Comparison of ENCODE assay signal across 14 mouse cellular contexts in genomic region chr3:95025202-95025601, GRCm38 (mm10). TPM values are rescaled to one million over a fixed set of nuclear protein-coding genes. Genes with fewer than 3 reads are reported as not detected.
DNase-seq lines count a peak whose midpoint lies in the region; ATAC-seq and TF ChIP-seq lines count a peak whose summit lies in the region.
"Had no signal": no experiment of that assay in that cellular context is flagged by ENCODE, and none has a peak within 500 bp of the region (broad histone marks: within the 10 kb centered on the region; RNA-seq: fewer than 3 reads in every experiment).

No protein-coding gene starts in this region.

- peak overlapping the region; percentile 48 for H3K4me3 ChIP-seq in heart, embryonic 10.5 days
- no peak overlapping the region for H3K4me3 ChIP-seq in layer of hippocampus, adult 2 months
- H3K4me3 ChIP-seq in midbrain, embryonic 15.5 days: no peak overlapping the region
- H3K4me3 ChIP-seq in midbrain, postnatal 0 days (ENCODE audit: low read depth, low read length): no peak overlapping the region
- H3K4me3 ChIP-seq in liver, embryonic 14.5 days (ENCODE audit: insufficient read depth in 1 of 2, low read depth in 2 of 2, low read length in 2 of 2): no peak overlapping the region
- H3K4me3 ChIP-seq: gastrocnemius, adult 2 months had no signal

- DNase-seq in heart, embryonic 10.5 days (ENCODE audit: low spot score): peak; percentile 89
- DNase-seq in heart, adult 8-10 months (ENCODE audit: low spot score): no peak
- DNase-seq in layer of hippocampus, adult 2 months (ENCODE audit: low spot score in 2 of 2): no peak
- no peak for DNase-seq in layer of hippocampus, adult 9-10 months (ENCODE audit: low spot score)
- DNase-seq in midbrain, postnatal 0 days (ENCODE audit: low spot score): no peak
- no peak for DNase-seq in liver, embryonic 14.5 days (ENCODE audit: low read depth in 3 of 3, low spot score in 3 of 3)
- DNase-seq in frontal cortex, postnatal 25 days (ENCODE audit: low spot score in 2 of 2): no peak
- DNase-seq: cerebellum, adult 9-11 months; embryo, embryonic 11 days; thymus, adult 18-20 months had no signal

- no peak overlapping the region for H3K9ac ChIP-seq in midbrain, embryonic 15.5 days
- H3K9ac ChIP-seq in midbrain, postnatal 0 days (replicated peaks; ENCODE audit: low read length, poor library complexity, severe bottlenecking): no peak overlapping the region
- no peak overlapping the region; the same call in none of the 2 replicates for H3K9ac ChIP-seq in liver, embryonic 14.5 days (replicated peaks)

- no peaks in the 10 kb centered on the region for H3K27me3 ChIP-seq in heart, embryonic 10.5 days (ENCODE audit: insufficient read depth, poor library complexity, severe bottlenecking)
- no peaks in the 10 kb centered on the region for H3K27me3 ChIP-seq in midbrain, embryonic 15.5 days (replicated peaks)
- H3K27me3 ChIP-seq in midbrain, postnatal 0 days (ENCODE audit: insufficient read depth, low read length): no peaks in the 10 kb centered on the region
- H3K27me3 ChIP-seq in liver, embryonic 14.5 days (ENCODE audit: control insufficient read depth, insufficient read depth, low read length): no peaks in the 10 kb centered on the region
- H3K27me3 ChIP-seq: Patski had no signal

- peak overlapping the region; percentile 83 for H3K27ac ChIP-seq in heart, embryonic 10.5 days
- H3K27ac ChIP-seq in layer of hippocampus, adult 2 months: peak overlapping the region; percentile 88
- H3K27ac ChIP-seq in midbrain, embryonic 15.5 days: no peak overlapping the region
- H3K27ac ChIP-seq in midbrain, postnatal 0 days (ENCODE audit: low read depth, low read length): no peak overlapping the region
- no peak overlapping the region for H3K27ac ChIP-seq in liver, embryonic 14.5 days

- TF ChIP-seq CTCF in layer of hippocampus, adult 2 months (conservative IDR thresholded peaks at IDR 0.05): no peak
- no peak for TF ChIP-seq CTCF in midbrain, postnatal 0 days (IDR thresholded peaks at IDR 0.05)
- TF ChIP-seq CTCF in liver, embryonic 14.5 days (IDR thresholded peaks at IDR 0.05; ENCODE audit: low read depth): no peak

- WGBS in heart, embryonic 10.5 days: 28% methylated on average over 5 of the region's 5 CpGs
- WGBS in midbrain, embryonic 15.5 days: 43% methylated on average over 5 of the region's 5 CpGs
- 65% methylated on average over 5 of the region's 5 CpGs for WGBS in midbrain, postnatal 0 days
- WGBS in liver, embryonic 14.5 days (ENCODE audit: insufficient replicate concordance): 33% methylated on average over 5 of the region's 5 CpGs

- peaks cover 10% of the 10 kb centered on the region for H3K36me3 ChIP-seq in heart, embryonic 10.5 days
- peaks cover 1% of the 10 kb centered on the region; the same call in 1 of the 2 replicates for H3K36me3 ChIP-seq in midbrain, embryonic 15.5 days (replicated peaks)
- no peaks in the 10 kb centered on the region for H3K36me3 ChIP-seq in midbrain, postnatal 0 days (ENCODE audit: insufficient read depth, low read length)
- H3K36me3 ChIP-seq in liver, embryonic 14.5 days (replicated peaks; ENCODE audit: control insufficient read depth, insufficient read depth, low read depth): peaks cover 5% of the 10 kb centered on the region

- no peak for TF ChIP-seq EP300 in liver, embryonic 14.5 days (IDR thresholded peaks at IDR 0.05; ENCODE audit: low read depth)

- peaks cover 31% of the 10 kb centered on the region for H3K4me1 ChIP-seq in heart, embryonic 10.5 days
- H3K4me1 ChIP-seq in midbrain, embryonic 15.5 days: no peaks in the 10 kb centered on the region
- no peaks in the 10 kb centered on the region for H3K4me1 ChIP-seq in midbrain, postnatal 0 days (ENCODE audit: insufficient read depth, low read length)
- peaks cover 14 to 32% of the 10 kb centered on the region in 2 experiments for H3K4me1 ChIP-seq in liver, embryonic 14.5 days (replicated peaks; ENCODE audit: control insufficient read depth in 2 of 2, insufficient read depth in 2 of 2, low read length in 1 of 2)

- 0 out of 2 replicates have a peak, but pooled peaks have one; percentile 2 for ATAC-seq in midbrain, embryonic 15.5 days (replicated peaks)
- ATAC-seq in midbrain, postnatal 0 days (ENCODE audit: low FRiP score): no peak
- ATAC-seq in liver, embryonic 14.5 days (ENCODE audit: insufficient read depth): peak; percentile 36; the same call in 1 of the 2 replicates
- ATAC-seq: forebrain, embryonic 14.5 days; Patski had no signal

- no peak overlapping the region for H3K4me2 ChIP-seq in midbrain, embryonic 15.5 days
- no peak overlapping the region for H3K4me2 ChIP-seq in midbrain, postnatal 0 days (ENCODE audit: low read depth, low read length, poor library complexity, severe bottlenecking)
- peak overlapping the region; percentile 1; the same call in 1 of the 2 replicates for H3K4me2 ChIP-seq in liver, embryonic 14.5 days (ENCODE audit: low read depth)

- no peaks in the 10 kb centered on the region for H3K9me3 ChIP-seq in heart, embryonic 10.5 days
- H3K9me3 ChIP-seq in midbrain, embryonic 15.5 days: no peaks in the 10 kb centered on the region
- H3K9me3 ChIP-seq in midbrain, postnatal 0 days (ENCODE audit: low read length): no peaks in the 10 kb centered on the region
- H3K9me3 ChIP-seq in liver, embryonic 14.5 days (ENCODE audit: control insufficient read depth, low read length): no peaks in the 10 kb centered on the region

RNA-seq across cellular contexts. Expression of gene Zfp687, which starts 10.0 kb away (rescaled TPM):
- polyA plus RNA-seq in heart, embryonic 10.5 days (2016; fragmentation: Nextera tagmentation; extraction: Ambion mirVana): 28.1 and 28.2 TPM in 2 replicates
- 10 to 100 TPM in 3 of 4 experiments, 1 to 10 TPM in 1; 10.0 to 16.2 (median 12.6) TPM for total RNA-seq in heart, adult 8-10 months (2022)
- total RNA-seq in layer of hippocampus, adult 2 months (2021): 10 to 100 TPM; 26.2 to 26.6 TPM
- 20.7 and 21.2 TPM in 2 replicates for polyA plus RNA-seq in midbrain, embryonic 15.5 days (2015; fragmentation: Nextera tagmentation; extraction: Ambion mirVana)
- 25.7 and 30.0 TPM in 2 replicates for total RNA-seq in midbrain, postnatal 0 days (2014; rRNA removed)
- polyA plus RNA-seq in midbrain, postnatal 0 days (2015; fragmentation: Nextera tagmentation; extraction: Ambion mirVana): 13.3 and 15.6 TPM in 2 replicates
- 5.8 and 6.6 TPM in 2 replicates for polyA plus RNA-seq in liver, embryonic 14.5 days (2012; rRNA removed)
- polyA plus RNA-seq in liver, embryonic 14.5 days (2014; fragmentation: Nextera tagmentation; extraction: Ambion mirVana): 4.4 and 5.9 TPM in 2 replicates

RNA-seq across cellular contexts. Expression of gene Psmd4, which starts 17.2 kb away (rescaled TPM):
- 282 and 332 TPM in 2 replicates for polyA plus RNA-seq in heart, embryonic 10.5 days (2016; fragmentation: Nextera tagmentation; extraction: Ambion mirVana)
- total RNA-seq in heart, adult 8-10 months (2022): 100 to 1,000 TPM; 124 to 149 (median 127) TPM
- 100 to 1,000 TPM; 158 to 160 TPM for total RNA-seq in layer of hippocampus, adult 2 months (2021)
- 277 and 284 TPM in 2 replicates for polyA plus RNA-seq in midbrain, embryonic 15.5 days (2015; fragmentation: Nextera tagmentation; extraction: Ambion mirVana)
- 179 and 200 TPM in 2 replicates for total RNA-seq in midbrain, postnatal 0 days (2014; rRNA removed)
- polyA plus RNA-seq in midbrain, postnatal 0 days (2015; fragmentation: Nextera tagmentation; extraction: Ambion mirVana): 262 and 267 TPM in 2 replicates
- polyA plus RNA-seq in liver, embryonic 14.5 days (2012; rRNA removed): 114 and 150 TPM in 2 replicates
- polyA plus RNA-seq in liver, embryonic 14.5 days (2014; fragmentation: Nextera tagmentation; extraction: Ambion mirVana): 153 and 161 TPM in 2 replicates

RNA-seq across cellular contexts. Expression of gene Pi4kb, which starts 50.7 kb away (rescaled TPM):
- polyA plus RNA-seq in heart, embryonic 10.5 days (2016; fragmentation: Nextera tagmentation; extraction: Ambion mirVana): 8.4 and 17.3 TPM in 2 replicates
- total RNA-seq in heart, adult 8-10 months (2022): 10 to 100 TPM; 26.4 to 29.4 (median 28.3) TPM
- total RNA-seq in layer of hippocampus, adult 2 months (2021): 10 to 100 TPM; 58.7 to 64.4 TPM
- polyA plus RNA-seq in midbrain, embryonic 15.5 days (2015; fragmentation: Nextera tagmentation; extraction: Ambion mirVana): 22.5 and 24.6 TPM in 2 replicates
- total RNA-seq in midbrain, postnatal 0 days (2014; rRNA removed): 55.0 and 60.7 TPM in 2 replicates
- 21.0 and 24.3 TPM in 2 replicates for polyA plus RNA-seq in midbrain, postnatal 0 days (2015; fragmentation: Nextera tagmentation; extraction: Ambion mirVana)
- polyA plus RNA-seq in liver, embryonic 14.5 days (2012; rRNA removed): 7.3 and 14.0 TPM in 2 replicates
- 6.8 and 10.0 TPM in 2 replicates for polyA plus RNA-seq in liver, embryonic 14.5 days (2014; fragmentation: Nextera tagmentation; extraction: Ambion mirVana)

Comparison
In these comparisons a context has a peak if more than half of its experiments do, and no peak if none do; other contexts are left out.
1. H3K27ac ChIP-seq: peak in heart, embryonic 10.5 days (single experiment) and layer of hippocampus, adult 2 months (single experiment); none in midbrain, embryonic 15.5 days (single experiment), midbrain, postnatal 0 days (single experiment) and liver, embryonic 14.5 days (single experiment).